Mouse (Mus musculus): ENCODE results near the gene Hivep2. TPM values are rescaled to one million over a fixed set of nuclear protein-coding genes. Genes with fewer than 3 reads are reported as not detected.

Hivep2 gene
- polyA plus RNA-seq, 1 experiment from 2014 or later, result 8.9 TPM

GRCm38 (mm10) chr10:14046171-14046651 lies 80.3 kb downstream of the Hivep2 start:
- no peak overlapping the region for H3K27ac ChIP-seq (ENCODE audit: low read depth, low read length)
- H3K36me3 ChIP-seq (ENCODE audit: control insufficient read depth, insufficient read depth, low read length), result no peaks in the 10 kb centered on the region
- H3K27me3 ChIP-seq (ENCODE audit: control insufficient read depth, insufficient read depth, low read length), result no peaks in the 10 kb centered on the region
- DNase-seq (ENCODE audit: low spot score) (no peak), ATAC-seq (ENCODE audit: low FRiP score) (no peak)
- WGBS, result 27% methylated on average over 4 of the region's 4 CpGs
- no peak overlapping the region for H3K9ac ChIP-seq (ENCODE audit: low read depth, low read length)
- H3K4me1 ChIP-seq (replicated peaks; ENCODE audit: control insufficient read depth, insufficient read depth, low read length), result no peaks in the 10 kb centered on the region
- H3K4me2 ChIP-seq (replicated peaks; ENCODE audit: low read depth, low read length), result no peak overlapping the region
- no peak overlapping the region for H3K4me3 ChIP-seq (ENCODE audit: low read depth, low read length)
- no peaks in the 10 kb centered on the region for H3K9me3 ChIP-seq (ENCODE audit: control insufficient read depth, low read length)

DNA sequence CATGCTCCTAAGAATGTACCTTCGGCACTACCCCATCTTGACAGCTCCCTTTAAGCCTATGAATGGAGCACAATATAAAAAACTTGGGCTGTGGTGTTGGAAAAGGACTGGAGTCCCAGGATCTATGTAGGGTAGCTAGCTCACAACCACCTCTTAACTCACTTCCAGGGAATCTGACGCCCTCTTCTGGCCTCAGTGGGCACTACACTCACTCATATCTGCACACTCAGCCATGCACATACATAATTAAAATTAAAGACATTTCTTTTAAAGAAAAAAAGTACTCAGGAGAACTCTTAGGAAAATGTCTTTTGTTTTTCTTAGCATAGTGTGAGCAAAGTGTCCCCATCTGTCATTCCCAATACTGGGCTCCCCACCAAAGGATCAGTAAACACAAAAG lies 81.1 kb downstream of the Hivep2 start:
- no peaks in the 10 kb centered on the region for H3K4me1 ChIP-seq (replicated peaks; ENCODE audit: control insufficient read depth, insufficient read depth, low read length)
- no peaks in the 10 kb centered on the region for H3K27me3 ChIP-seq (ENCODE audit: control insufficient read depth, insufficient read depth, low read length)
- no peak overlapping the region for H3K27ac ChIP-seq (ENCODE audit: low read depth, low read length)
- WGBS, result 70% methylated on average over 2 of the region's 2 CpGs
- no peaks in the 10 kb centered on the region for H3K9me3 ChIP-seq (ENCODE audit: control insufficient read depth, low read length)
- no peak overlapping the region for H3K4me2 ChIP-seq (replicated peaks; ENCODE audit: low read depth, low read length)
- no peak overlapping the region for H3K4me3 ChIP-seq (ENCODE audit: low read depth, low read length)
- DNase-seq (ENCODE audit: low spot score) (peak; percentile 27), ATAC-seq (ENCODE audit: low FRiP score) (no peak)
- no peaks in the 10 kb centered on the region for H3K36me3 ChIP-seq (ENCODE audit: control insufficient read depth, insufficient read depth, low read length)
- H3K9ac ChIP-seq (ENCODE audit: low read depth, low read length), result no peak overlapping the region

- DNase-seq (ENCODE audit: low spot score), result no peak
- Histone ChIP-seq H3K27ac (ENCODE audit: low read depth, low read length) (no peak overlapping the region), H3K36me3 (ENCODE audit: control insufficient read depth, insufficient read depth, low read length) (no peaks in the 10 kb centered on the region), H3K9ac (ENCODE audit: low read depth, low read length) (no peak overlapping the region), H3K4me1 (replicated peaks; ENCODE audit: control insufficient read depth, insufficient read depth, low read length) (no peaks in the 10 kb centered on the region), H3K4me3 (ENCODE audit: low read depth, low read length) (no peak overlapping the region), H3K9me3 (ENCODE audit: control insufficient read depth, low read length) (no peaks in the 10 kb centered on the region), H3K4me2 (replicated peaks; ENCODE audit: low read depth, low read length) (no peak overlapping the region), H3K27me3 (ENCODE audit: control insufficient read depth, insufficient read depth, low read length) (no peaks in the 10 kb centered on the region)
- WGBS, result 50% methylated on average over 2 of the region's 2 CpGs
- ATAC-seq (ENCODE audit: low FRiP score), result no peak
Observed at GRCm38 (mm10) chr10:14047661-14048060, 81.8 kb downstream of the Hivep2 start.

GRCm38 (mm10) chr10:14048322-14048915 lies 82.5 kb downstream of the Hivep2 start:
- no peak overlapping the region for H3K4me3 ChIP-seq (ENCODE audit: low read depth, low read length)
- WGBS, result 56% methylated on average over 5 of the region's 5 CpGs
- no peaks in the 10 kb centered on the region for H3K4me1 ChIP-seq (replicated peaks; ENCODE audit: control insufficient read depth, insufficient read depth, low read length)
- H3K27ac ChIP-seq (ENCODE audit: low read depth, low read length), result no peak overlapping the region
- no peaks in the 10 kb centered on the region for H3K27me3 ChIP-seq (ENCODE audit: control insufficient read depth, insufficient read depth, low read length)
- H3K36me3 ChIP-seq (ENCODE audit: control insufficient read depth, insufficient read depth, low read length), result no peaks in the 10 kb centered on the region
- no peak for DNase-seq (ENCODE audit: low spot score)
- ATAC-seq (ENCODE audit: low FRiP score), result no peak
- H3K9me3 ChIP-seq (ENCODE audit: control insufficient read depth, low read length), result no peaks in the 10 kb centered on the region
- H3K9ac ChIP-seq (ENCODE audit: low read depth, low read length), result no peak overlapping the region
- no peak overlapping the region for H3K4me2 ChIP-seq (replicated peaks; ENCODE audit: low read depth, low read length)

- ATAC-seq (ENCODE audit: low FRiP score), result no peak
- Histone ChIP-seq H3K27me3 (ENCODE audit: control insufficient read depth, insufficient read depth, low read length) (no peaks in the 10 kb centered on the region), H3K4me1 (replicated peaks; ENCODE audit: control insufficient read depth, insufficient read depth, low read length) (no peaks in the 10 kb centered on the region), H3K27ac (ENCODE audit: low read depth, low read length) (no peak overlapping the region), H3K36me3 (ENCODE audit: control insufficient read depth, insufficient read depth, low read length) (no peaks in the 10 kb centered on the region), H3K9me3 (ENCODE audit: control insufficient read depth, low read length) (no peaks in the 10 kb centered on the region), H3K9ac (ENCODE audit: low read depth, low read length) (no peak overlapping the region), H3K4me2 (replicated peaks; ENCODE audit: low read depth, low read length) (no peak overlapping the region), H3K4me3 (ENCODE audit: low read depth, low read length) (no peak overlapping the region)
- no peak for DNase-seq (ENCODE audit: low spot score)
- 74% methylated on average over 10 of the region's 10 CpGs for WGBS
Observed at GRCm38 (mm10) chr10:14048916-14049445, 83.1 kb downstream of the Hivep2 start.

GRCm38 (mm10) chr10:14049686-14050085 lies 83.8 kb downstream of the Hivep2 start:
- DNase-seq (ENCODE audit: low spot score), result no peak

DNA sequence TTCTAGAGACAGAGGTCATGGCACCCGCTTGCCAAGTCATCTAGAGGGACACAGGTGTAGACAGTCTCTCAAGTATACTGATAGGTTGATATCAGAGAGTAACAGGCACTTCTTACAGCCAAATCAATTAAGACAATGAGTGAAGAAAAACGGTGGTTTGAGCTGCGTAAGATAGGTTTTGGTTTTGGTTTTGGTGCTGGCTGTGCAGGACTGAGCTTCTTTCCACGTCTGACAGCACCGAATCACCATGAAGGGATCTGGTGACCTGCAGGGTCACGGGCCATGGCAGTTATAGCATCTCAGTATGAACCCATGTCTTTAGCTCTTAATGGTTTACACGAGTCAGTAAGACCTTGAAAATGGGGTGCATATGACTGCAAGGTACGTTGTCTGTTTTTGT lies 84.7 kb downstream of the Hivep2 start:
- Histone ChIP-seq H3K9me3 (ENCODE audit: control insufficient read depth, low read length) (no peaks in the 10 kb centered on the region), H3K4me3 (ENCODE audit: low read depth, low read length) (no peak overlapping the region), H3K4me1 (replicated peaks; ENCODE audit: control insufficient read depth, insufficient read depth, low read length) (no peaks in the 10 kb centered on the region; the same call in 1 of the 2 replicates), H3K9ac (ENCODE audit: low read depth, low read length) (no peak overlapping the region), H3K4me2 (replicated peaks; ENCODE audit: low read depth, low read length) (no peak overlapping the region), H3K27me3 (ENCODE audit: control insufficient read depth, insufficient read depth, low read length) (no peaks in the 10 kb centered on the region), H3K27ac (ENCODE audit: low read depth, low read length) (no peak overlapping the region), H3K36me3 (ENCODE audit: control insufficient read depth, insufficient read depth, low read length) (no peaks in the 10 kb centered on the region)
- 87% methylated on average over 8 of the region's 8 CpGs for WGBS
- DNase-seq (ENCODE audit: low spot score) (no peak), ATAC-seq (ENCODE audit: low FRiP score) (no peak)

More at GRCm38 (mm10) chr10:14049686-14050085, 83.8 kb downstream of the Hivep2 start:
- Histone ChIP-seq H3K4me3 (ENCODE audit: low read depth, low read length) (no peak overlapping the region), H3K27me3 (ENCODE audit: control insufficient read depth, insufficient read depth, low read length) (no peaks in the 10 kb centered on the region), H3K36me3 (ENCODE audit: control insufficient read depth, insufficient read depth, low read length) (no peaks in the 10 kb centered on the region), H3K27ac (ENCODE audit: low read depth, low read length) (no peak overlapping the region), H3K9me3 (ENCODE audit: control insufficient read depth, low read length) (no peaks in the 10 kb centered on the region), H3K4me1 (replicated peaks; ENCODE audit: control insufficient read depth, insufficient read depth, low read length) (no peaks in the 10 kb centered on the region), H3K4me2 (replicated peaks; ENCODE audit: low read depth, low read length) (no peak overlapping the region), H3K9ac (ENCODE audit: low read depth, low read length) (no peak overlapping the region)
- ATAC-seq (ENCODE audit: low FRiP score), result no peak
- 86% methylated on average over 6 of the region's 6 CpGs for WGBS

DNA sequence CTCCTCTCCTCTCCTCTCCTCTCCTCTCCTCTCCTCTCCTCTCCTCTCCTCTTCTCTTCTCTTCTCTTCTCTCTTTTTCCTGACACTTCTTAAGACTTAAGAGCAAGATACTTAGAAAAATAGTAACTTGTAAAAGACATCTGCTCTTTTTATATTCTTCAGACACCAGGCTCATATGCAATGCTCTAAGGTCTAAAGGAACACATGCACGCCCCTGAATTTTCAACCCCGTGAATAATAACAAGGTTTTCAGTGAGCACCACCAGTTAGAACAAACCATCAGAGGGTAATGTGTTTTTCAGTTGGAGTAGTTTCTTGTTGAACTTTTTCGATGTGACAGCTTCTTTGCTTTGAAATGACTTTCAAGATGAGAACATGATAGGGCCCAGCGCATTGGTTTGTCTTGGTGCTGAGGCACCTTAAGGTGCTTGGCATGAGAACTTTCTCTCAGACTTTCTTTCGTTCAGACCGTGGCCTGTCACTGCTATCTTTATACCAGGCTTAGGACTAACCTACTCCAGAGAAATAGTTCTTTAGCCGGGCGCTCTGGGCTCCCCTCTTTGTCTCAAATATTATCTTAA lies 86.3 kb downstream of the Hivep2 start:
- Histone ChIP-seq H3K36me3 (ENCODE audit: control insufficient read depth, insufficient read depth, low read length) (no peaks in the 10 kb centered on the region), H3K27ac (ENCODE audit: low read depth, low read length) (no peak overlapping the region), H3K27me3 (ENCODE audit: control insufficient read depth, insufficient read depth, low read length) (no peaks in the 10 kb centered on the region), H3K4me2 (replicated peaks; ENCODE audit: low read depth, low read length) (no peak overlapping the region), H3K4me1 (replicated peaks; ENCODE audit: control insufficient read depth, insufficient read depth, low read length) (peaks cover 8% of the 10 kb centered on the region; the same call in 1 of the 2 replicates), H3K9ac (ENCODE audit: low read depth, low read length) (no peak overlapping the region), H3K4me3 (ENCODE audit: low read depth, low read length) (no peak overlapping the region), H3K9me3 (ENCODE audit: control insufficient read depth, low read length) (no peaks in the 10 kb centered on the region)
- ATAC-seq (ENCODE audit: low FRiP score) (no peak), DNase-seq (ENCODE audit: low spot score) (no peak)
- WGBS, result 92% methylated on average over 8 of the region's 8 CpGs

DNA sequence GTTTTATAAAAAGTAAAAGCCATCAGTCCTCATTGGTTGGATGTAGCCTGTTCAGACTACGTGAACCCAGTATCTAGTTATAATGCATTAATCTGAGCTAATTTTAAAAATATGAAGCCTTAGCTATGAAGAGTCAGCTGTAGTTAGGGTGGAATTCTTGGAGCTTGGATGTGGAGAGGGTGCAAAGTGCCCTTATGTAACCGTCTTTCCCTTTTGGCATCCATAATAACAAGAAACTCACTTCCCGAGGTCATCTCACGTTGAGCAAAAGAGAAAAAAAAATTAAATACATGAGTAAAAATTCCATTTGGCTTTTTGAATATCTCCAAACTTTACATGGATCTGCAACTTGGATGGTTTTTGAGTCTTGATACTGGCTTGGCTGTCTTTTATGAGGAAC lies 89.0 kb downstream of the Hivep2 start:
- Histone ChIP-seq H3K9ac (ENCODE audit: low read depth, low read length) (no peak overlapping the region), H3K27ac (ENCODE audit: low read depth, low read length) (no peak overlapping the region), H3K27me3 (ENCODE audit: control insufficient read depth, insufficient read depth, low read length) (no peaks in the 10 kb centered on the region), H3K4me3 (ENCODE audit: low read depth, low read length) (no peak overlapping the region), H3K36me3 (ENCODE audit: control insufficient read depth, insufficient read depth, low read length) (no peaks in the 10 kb centered on the region), H3K4me2 (replicated peaks; ENCODE audit: low read depth, low read length) (no peak overlapping the region), H3K4me1 (replicated peaks; ENCODE audit: control insufficient read depth, insufficient read depth, low read length) (peaks cover 8% of the 10 kb centered on the region; the same call in 1 of the 2 replicates), H3K9me3 (ENCODE audit: control insufficient read depth, low read length) (no peaks in the 10 kb centered on the region)
- 93% methylated on average over 4 of the region's 4 CpGs for WGBS
- no peak for ATAC-seq (ENCODE audit: low FRiP score)
- DNase-seq (ENCODE audit: low spot score), result no peak

Measured in hindbrain, embryonic 11.5 days (tissue).